In the genomic region with DNA sequence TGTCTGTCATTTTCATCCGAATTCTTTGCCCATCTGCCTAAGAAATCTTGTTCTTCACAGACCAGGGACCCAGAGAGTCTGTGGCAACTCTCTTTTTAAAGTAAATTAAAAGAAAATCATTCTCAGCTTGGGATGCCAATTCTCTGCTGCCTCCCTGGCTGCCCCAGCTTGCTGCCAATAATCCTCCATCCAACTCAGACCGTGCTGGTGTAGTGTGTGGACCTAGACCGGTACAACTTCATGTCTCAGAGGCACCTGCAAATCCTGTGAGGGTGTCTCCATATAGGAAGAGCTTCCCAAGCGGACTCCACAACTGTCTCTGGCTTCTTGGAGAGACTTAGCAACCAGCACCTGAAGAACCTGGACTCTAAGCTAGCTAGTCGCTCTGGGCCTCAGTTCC, we compare ENCODE assay signal across 26 mouse cellular contexts. TPM values are rescaled to one million over a fixed set of nuclear protein-coding genes. Genes with fewer than 3 reads are reported as not detected.
"Had no signal": no experiment of that assay in that cellular context is flagged by ENCODE, and none has a peak within 500 bp of the region (broad histone marks: within the 10 kb centered on the region; RNA-seq: fewer than 3 reads in every experiment).

No protein-coding gene starts in this region.

- H3K4me3 ChIP-seq: heart, embryonic 13.5 days; heart, embryonic 15.5 days; hindbrain, embryonic 12.5 days; hindbrain, embryonic 15.5 days; limb, embryonic 13.5 days; limb, embryonic 15.5 days; liver, embryonic 12.5 days had no signal

- H3K4me2 ChIP-seq: heart, embryonic 11.5 days; heart, embryonic 13.5 days; heart, embryonic 15.5 days; hindbrain, embryonic 12.5 days; hindbrain, embryonic 15.5 days; limb, embryonic 13.5 days; limb, embryonic 15.5 days; liver, embryonic 12.5 days had no signal

- ATAC-seq: hindbrain, postnatal 0 days; intestine, embryonic 16.5 days; liver, embryonic 12.5 days had no signal

- H3K9ac ChIP-seq: heart, embryonic 13.5 days; heart, embryonic 15.5 days; hindbrain, embryonic 12.5 days; hindbrain, embryonic 15.5 days; limb, embryonic 13.5 days; limb, embryonic 15.5 days; liver, embryonic 12.5 days; liver, embryonic 14.5 days had no signal

- H3K4me1 ChIP-seq: heart, embryonic 13.5 days; heart, embryonic 15.5 days; hindbrain, embryonic 12.5 days; hindbrain, embryonic 15.5 days; limb, embryonic 13.5 days; limb, embryonic 15.5 days; liver, embryonic 12.5 days had no signal

- DNase-seq: gastrocnemius, postnatal 14 days; gastrocnemius, postnatal 36 days; heart, adult 18-20 months; heart, postnatal 14 days; heart, postnatal 36 days; kidney, adult 11 months; kidney, adult 2 months; kidney, adult 9 months; kidney, postnatal 14 days; kidney, postnatal 36 days; layer of hippocampus, adult 9-11 months; layer of hippocampus, postnatal 36 days; left cerebral cortex, postnatal 4 days had no signal

- H3K27me3 ChIP-seq: heart, embryonic 13.5 days; heart, embryonic 15.5 days; hindbrain, embryonic 12.5 days; hindbrain, embryonic 15.5 days; limb, embryonic 13.5 days; limb, embryonic 15.5 days; liver, embryonic 12.5 days had no signal

- H3K9me3 ChIP-seq: heart, embryonic 13.5 days; heart, embryonic 15.5 days; hindbrain, embryonic 12.5 days; hindbrain, embryonic 15.5 days; limb, embryonic 15.5 days; liver, embryonic 12.5 days had no signal

- H3K27ac ChIP-seq: heart, embryonic 13.5 days; heart, embryonic 15.5 days; hindbrain, embryonic 12.5 days; hindbrain, embryonic 15.5 days; hindbrain, postnatal 0 days; limb, embryonic 13.5 days; limb, embryonic 15.5 days; liver, embryonic 12.5 days; liver, embryonic 14.5 days had no signal

- H3K36me3 ChIP-seq: heart, embryonic 13.5 days; heart, embryonic 15.5 days; hindbrain, embryonic 12.5 days; hindbrain, embryonic 15.5 days; limb, embryonic 13.5 days; limb, embryonic 15.5 days; liver, embryonic 12.5 days had no signal

RNA-seq across cellular contexts. Expression of a gene that starts 22.0 kb away (rescaled TPM):
- polyA plus RNA-seq: heart, embryonic 13.5 days; limb, embryonic 11.5 days; limb, embryonic 13.5 days; liver, adult 2 months; liver, embryonic 12.5 days had no signal
